Mouse (Mus musculus): Measurements from ENCODE around the gene Gm11096. TPM values are rescaled to one million over a fixed set of nuclear protein-coding genes. Genes with fewer than 3 reads are reported as not detected.
A peak's percentile ranks its signal among the peaks of the same experiment; 100 is the strongest.

Gene Gm11096
- polyA plus RNA-seq (2015; fragmentation: Nextera tagmentation; extraction: Ambion mirVana) = not detected in 2 replicates

GRCm38 (mm10) chr17:81441463-81441862 is at the start of gene Gm11096:
Gene Gm11096 (plus strand): TSS chr17:81441763.
- H3K36me3 ChIP-seq (ENCODE audit: control insufficient read depth, insufficient read depth, low read length) = no peaks in the 10 kb centered on the region
- no peak for ATAC-seq (ENCODE audit: low read depth)

GRCm38 (mm10) chr17:81393040-81393439 is 48.5 kb upstream of the Gm11096 start:
- H3K36me3 ChIP-seq (ENCODE audit: control insufficient read depth, insufficient read depth, low read length) = no peaks in the 10 kb centered on the region
- peak; percentile 77 for ATAC-seq (ENCODE audit: low read depth)
- H3K4me2 ChIP-seq (ENCODE audit: low read depth, low read length) = no peak overlapping the region
- 41% methylated on average over 4 of the region's 4 CpGs for WGBS
- H3K9ac ChIP-seq (ENCODE audit: low read length) = no peak overlapping the region
- peaks cover 6% of the 10 kb centered on the region; the same call in 1 of the 2 replicates for H3K4me1 ChIP-seq (replicated peaks; ENCODE audit: control insufficient read depth, insufficient read depth, low read length)
- no peaks in the 10 kb centered on the region for H3K27me3 ChIP-seq (ENCODE audit: control insufficient read depth, insufficient read depth, low read depth, low read length)
- no peak overlapping the region for H3K27ac ChIP-seq (ENCODE audit: low read length)
- H3K4me3 ChIP-seq (ENCODE audit: low read length) = no peak overlapping the region
- H3K9me3 ChIP-seq (ENCODE audit: control insufficient read depth, low read length) = no peaks in the 10 kb centered on the region

More at GRCm38 (mm10) chr17:81441463-81441862, at the start of gene Gm11096:
- Histone ChIP-seq H3K27ac (ENCODE audit: low read length) (no peak within 1 kb of the TSS), H3K4me3 (ENCODE audit: low read length) (no peak within 1 kb of the TSS), H3K27me3 (ENCODE audit: control insufficient read depth, insufficient read depth, low read depth, low read length) (no peaks in the 10 kb centered on the region), H3K9me3 (ENCODE audit: control insufficient read depth, low read length) (no peaks in the 10 kb centered on the region), H3K9ac (ENCODE audit: low read length) (no peak within 1 kb of the TSS), H3K4me2 (ENCODE audit: low read depth, low read length) (no peak within 1 kb of the TSS), H3K4me1 (replicated peaks; ENCODE audit: control insufficient read depth, insufficient read depth, low read length) (no peaks in the 10 kb centered on the region)

GRCm38 (mm10) chr17:81394124-81394523 is 47.4 kb upstream of the Gm11096 start:
- peaks cover 6% of the 10 kb centered on the region; the same call in 1 of the 2 replicates for H3K4me1 ChIP-seq (replicated peaks; ENCODE audit: control insufficient read depth, insufficient read depth, low read length)
- no peak for ATAC-seq (ENCODE audit: low read depth)
- no peak overlapping the region for H3K27ac ChIP-seq (ENCODE audit: low read length)
- H3K9me3 ChIP-seq (ENCODE audit: control insufficient read depth, low read length) = no peaks in the 10 kb centered on the region
- no peak overlapping the region for H3K9ac ChIP-seq (ENCODE audit: low read length)
- H3K4me3 ChIP-seq (ENCODE audit: low read length) = no peak overlapping the region
- H3K4me2 ChIP-seq (ENCODE audit: low read depth, low read length) = no peak overlapping the region
- WGBS = 50% methylated on average over 2 of the region's 2 CpGs
- H3K27me3 ChIP-seq (ENCODE audit: control insufficient read depth, insufficient read depth, low read depth, low read length) = no peaks in the 10 kb centered on the region
- no peaks in the 10 kb centered on the region for H3K36me3 ChIP-seq (ENCODE audit: control insufficient read depth, insufficient read depth, low read length)

GRCm38 (mm10) chr17:81397434-81397833 is 44.1 kb upstream of the Gm11096 start:
- H3K27ac ChIP-seq (ENCODE audit: low read length) = no peak overlapping the region
- WGBS = 62% methylated on average over 1 of the region's 1 CpGs
- H3K4me1 ChIP-seq (replicated peaks; ENCODE audit: control insufficient read depth, insufficient read depth, low read length) = peaks cover 6% of the 10 kb centered on the region; the same call in 1 of the 2 replicates
- no peak overlapping the region for H3K9ac ChIP-seq (ENCODE audit: low read length)
- H3K4me3 ChIP-seq (ENCODE audit: low read length) = no peak overlapping the region
- H3K4me2 ChIP-seq (ENCODE audit: low read depth, low read length) = no peak overlapping the region
- no peaks in the 10 kb centered on the region for H3K9me3 ChIP-seq (ENCODE audit: control insufficient read depth, low read length)
- no peaks in the 10 kb centered on the region for H3K36me3 ChIP-seq (ENCODE audit: control insufficient read depth, insufficient read depth, low read length)
- H3K27me3 ChIP-seq (ENCODE audit: control insufficient read depth, insufficient read depth, low read depth, low read length) = no peaks in the 10 kb centered on the region
- ATAC-seq (ENCODE audit: low read depth) = no peak

- 0 out of 2 replicates have a peak, but pooled peaks cover 2% of the 10 kb centered on the region for H3K4me1 ChIP-seq (replicated peaks; ENCODE audit: control insufficient read depth, insufficient read depth, low read length)
- 54% methylated on average over 5 of the region's 5 CpGs for WGBS
- no peak overlapping the region for H3K4me2 ChIP-seq (ENCODE audit: low read depth, low read length)
- no peak for ATAC-seq (ENCODE audit: low read depth)
- H3K27me3 ChIP-seq (ENCODE audit: control insufficient read depth, insufficient read depth, low read depth, low read length) = no peaks in the 10 kb centered on the region
- H3K4me3 ChIP-seq (ENCODE audit: low read length) = no peak overlapping the region
- no peaks in the 10 kb centered on the region for H3K9me3 ChIP-seq (ENCODE audit: control insufficient read depth, low read length)
- no peak overlapping the region for H3K27ac ChIP-seq (ENCODE audit: low read length)
- H3K36me3 ChIP-seq (ENCODE audit: control insufficient read depth, insufficient read depth, low read length) = no peaks in the 10 kb centered on the region
- H3K9ac ChIP-seq (ENCODE audit: low read length) = no peak overlapping the region
These were observed 41.2 kb upstream of the Gm11096 start for GRCm38 (mm10) chr17:81400377-81400776.

GRCm38 (mm10) chr17:81402636-81403035 is 38.9 kb upstream of the Gm11096 start:
- H3K4me1 ChIP-seq (replicated peaks; ENCODE audit: control insufficient read depth, insufficient read depth, low read length) = 0 out of 2 replicates have a peak, but pooled peaks cover 2% of the 10 kb centered on the region
- H3K36me3 ChIP-seq (ENCODE audit: control insufficient read depth, insufficient read depth, low read length) = no peaks in the 10 kb centered on the region
- WGBS = 33% methylated on average over 2 of the region's 2 CpGs
- no peaks in the 10 kb centered on the region for H3K9me3 ChIP-seq (ENCODE audit: control insufficient read depth, low read length)
- H3K27me3 ChIP-seq (ENCODE audit: control insufficient read depth, insufficient read depth, low read depth, low read length) = no peaks in the 10 kb centered on the region
- peak; percentile 91 for ATAC-seq (ENCODE audit: low read depth)
- H3K4me2 ChIP-seq (ENCODE audit: low read depth, low read length) = no peak overlapping the region
- H3K9ac ChIP-seq (ENCODE audit: low read length) = no peak overlapping the region
- H3K4me3 ChIP-seq (ENCODE audit: low read length) = no peak overlapping the region
- 0 out of 2 replicates have a peak overlapping the region, but pooled peaks have one; percentile 46 for H3K27ac ChIP-seq (ENCODE audit: low read length)

- peak; percentile 75 for ATAC-seq (ENCODE audit: low read depth)
- 0 out of 2 replicates have a peak, but pooled peaks cover 2% of the 10 kb centered on the region for H3K4me1 ChIP-seq (replicated peaks; ENCODE audit: control insufficient read depth, insufficient read depth, low read length)
- WGBS = 61% methylated on average over 4 of the region's 4 CpGs
These were observed 38.4 kb upstream of the Gm11096 start for GRCm38 (mm10) chr17:81403121-81403520.

GRCm38 (mm10) chr17:81404225-81404624 is 37.3 kb upstream of the Gm11096 start:
- no peak for ATAC-seq (ENCODE audit: low read depth)
- 0 out of 2 replicates have a peak, but pooled peaks cover 2% of the 10 kb centered on the region for H3K4me1 ChIP-seq (replicated peaks; ENCODE audit: control insufficient read depth, insufficient read depth, low read length)

More at GRCm38 (mm10) chr17:81403121-81403520, 38.4 kb upstream of the Gm11096 start:
- Histone ChIP-seq H3K27me3 (ENCODE audit: control insufficient read depth, insufficient read depth, low read depth, low read length) (no peaks in the 10 kb centered on the region), H3K9me3 (ENCODE audit: control insufficient read depth, low read length) (no peaks in the 10 kb centered on the region), H3K4me2 (ENCODE audit: low read depth, low read length) (no peak overlapping the region), H3K27ac (ENCODE audit: low read length) (0 out of 2 replicates have a peak overlapping the region, but pooled peaks have one; percentile 46), H3K9ac (ENCODE audit: low read length) (no peak overlapping the region), H3K36me3 (ENCODE audit: control insufficient read depth, insufficient read depth, low read length) (peaks cover 4% of the 10 kb centered on the region; the same call in 1 of the 2 replicates), H3K4me3 (ENCODE audit: low read length) (no peak overlapping the region)

GRCm38 (mm10) chr17:81412736-81413135 is 28.8 kb upstream of the Gm11096 start:
- WGBS = 87% methylated on average over 4 of the region's 4 CpGs
- H3K27ac ChIP-seq (ENCODE audit: low read length) = no peak overlapping the region
- H3K4me3 ChIP-seq (ENCODE audit: low read length) = no peak overlapping the region
- no peaks in the 10 kb centered on the region for H3K9me3 ChIP-seq (ENCODE audit: control insufficient read depth, low read length)
- no peak overlapping the region for H3K9ac ChIP-seq (ENCODE audit: low read length)
- H3K36me3 ChIP-seq (ENCODE audit: control insufficient read depth, insufficient read depth, low read length) = peaks cover 4% of the 10 kb centered on the region; the same call in 1 of the 2 replicates
- no peaks in the 10 kb centered on the region for H3K27me3 ChIP-seq (ENCODE audit: control insufficient read depth, insufficient read depth, low read depth, low read length)
- no peak overlapping the region for H3K4me2 ChIP-seq (ENCODE audit: low read depth, low read length)
- ATAC-seq (ENCODE audit: low read depth) = no peak
- H3K4me1 ChIP-seq (replicated peaks; ENCODE audit: control insufficient read depth, insufficient read depth, low read length) = no peaks in the 10 kb centered on the region

More at GRCm38 (mm10) chr17:81404225-81404624, 37.3 kb upstream of the Gm11096 start:
- Histone ChIP-seq H3K27me3 (ENCODE audit: control insufficient read depth, insufficient read depth, low read depth, low read length) (no peaks in the 10 kb centered on the region), H3K4me2 (ENCODE audit: low read depth, low read length) (no peak overlapping the region), H3K4me3 (ENCODE audit: low read length) (no peak overlapping the region), H3K36me3 (ENCODE audit: control insufficient read depth, insufficient read depth, low read length) (peaks cover 4% of the 10 kb centered on the region; the same call in 1 of the 2 replicates), H3K9me3 (ENCODE audit: control insufficient read depth, low read length) (no peaks in the 10 kb centered on the region), H3K27ac (ENCODE audit: low read length) (no peak overlapping the region), H3K9ac (ENCODE audit: low read length) (no peak overlapping the region)
- WGBS = 86% methylated on average over 4 of the region's 4 CpGs

Measured in lung, embryonic 16.5 days (tissue).